Mouse (Mus musculus) ES-E14 (cell line): ENCODE measurements around the gene Gm49380. TPM values are rescaled to one million over a fixed set of nuclear protein-coding genes. Genes with fewer than 3 reads are reported as not detected.
A peak's percentile ranks its signal among the peaks of the same experiment; 100 is the strongest.

ENCODE experiments used
- DNase-seq: peaks from one replicate; pipeline ENCODE4 v3.0.0-alpha.2; 2013; ENCODE audit warnings: low read depth, low spot score
- H3K27ac ChIP-seq: 2 replicates; pipeline ENCODE4 v1.5.1; 2012; ENCODE audit warnings: low read depth, mild to moderate bottlenecking, low read length, moderate library complexity, mixed read lengths; ENCODE audit not compliant: poor library complexity, insufficient read depth, severe bottlenecking
- H3K36me3 ChIP-seq: 2 replicates; pipeline ENCODE4 v1.6.1; 2012; ENCODE audit warnings: mild to moderate bottlenecking, low read length, moderate library complexity, mixed read lengths; ENCODE audit not compliant: control insufficient read depth, poor library complexity, insufficient read depth, severe bottlenecking
- H3K4me1 ChIP-seq, 2 experiments: fragments of 150-350 bp in 1 of 2; sonication (generic) in 1 of 2; 2 replicates each; pipeline ENCODE4 v1.6.1; 2012; ENCODE audit warnings: low read length in 2 of 2, mild to moderate bottlenecking in 1 of 2, mixed read lengths in 1 of 2; ENCODE audit not compliant: control insufficient read depth in 2 of 2, insufficient read depth in 2 of 2, poor library complexity in 1 of 2
- H3K4me3 ChIP-seq, 2 experiments: fragments of 150-350 bp in 1 of 2; sonication (generic) in 1 of 2; 2 replicates each; pipeline ENCODE4 v1.5.1; 2012; ENCODE audit warnings: low read length in 2 of 2, low read depth in 1 of 2, mild to moderate bottlenecking in 1 of 2, mixed read lengths in 1 of 2; ENCODE audit not compliant: insufficient read depth in 1 of 2, poor library complexity in 1 of 2, severe bottlenecking in 1 of 2
- H3K9ac ChIP-seq: 2 replicates; pipeline ENCODE4 v1.6.1; 2012; ENCODE audit warnings: low read depth, mild to moderate bottlenecking, low read length, mixed read lengths; ENCODE audit not compliant: poor library complexity, insufficient read depth, severe bottlenecking
- H3K9me3 ChIP-seq: fragments of 150-350 bp; sonication (generic); 2 replicates; pipeline ENCODE4 v1.6.1; 2012; ENCODE audit warnings: low read depth, mild to moderate bottlenecking, low read length; ENCODE audit not compliant: control insufficient read depth, insufficient read depth
- CHD2 ChIP-seq: IDR thresholded peaks from 2 replicates; pipeline ENCODE4 v1.6.1; 2014; ENCODE audit warnings: mild to moderate bottlenecking, low read depth, low read length, inconsistent platforms
- HCFC1 ChIP-seq: IDR thresholded peaks from 2 replicates; pipeline ENCODE4 v1.6.1; 2012; ENCODE audit warnings: low read length, inconsistent platforms, borderline replicate concordance; ENCODE audit not compliant: insufficient read depth
- MAFK ChIP-seq: IDR thresholded peaks from 2 replicates; pipeline ENCODE4 v1.6.1; 2014; ENCODE audit warnings: mild to moderate bottlenecking, low read depth, low read length, inconsistent platforms; ENCODE audit not compliant: insufficient read depth
- ZC3H11A ChIP-seq: IDR thresholded peaks from 2 replicates; pipeline ENCODE4 v1.6.1; 2012; ENCODE audit warnings: low read depth, mild to moderate bottlenecking, inconsistent platforms, low read length, borderline replicate concordance
- ZNF384 ChIP-seq: IDR thresholded peaks from 2 replicates; pipeline ENCODE4 v1.6.1; 2012; ENCODE audit warnings: low read depth, low read length, inconsistent platforms
- in situ Hi-C, 2 experiments: fragments of 600-800 bp; cut with MboI; formaldehyde crosslinking; loops; one replicate each; pipeline ENCODE4 v1.15.1; 2025; ENCODE audit warnings: low sequenced_read_pairs in 2 of 2, inconsistent platforms in 1 of 2; ENCODE audit not compliant: unreplicated experiment in 2 of 2
- total RNA-seq: library from RNA; depleted of rRNA; stranded (reverse); fragments of 300-350 nt; gene quantifications from 2 replicates; pipeline ENCODE4 v1.2.3, GENCODE M21; 2012

The Gm49380 gene
- total RNA-seq, 1 experiment, result 0.18 TPM

DNA sequence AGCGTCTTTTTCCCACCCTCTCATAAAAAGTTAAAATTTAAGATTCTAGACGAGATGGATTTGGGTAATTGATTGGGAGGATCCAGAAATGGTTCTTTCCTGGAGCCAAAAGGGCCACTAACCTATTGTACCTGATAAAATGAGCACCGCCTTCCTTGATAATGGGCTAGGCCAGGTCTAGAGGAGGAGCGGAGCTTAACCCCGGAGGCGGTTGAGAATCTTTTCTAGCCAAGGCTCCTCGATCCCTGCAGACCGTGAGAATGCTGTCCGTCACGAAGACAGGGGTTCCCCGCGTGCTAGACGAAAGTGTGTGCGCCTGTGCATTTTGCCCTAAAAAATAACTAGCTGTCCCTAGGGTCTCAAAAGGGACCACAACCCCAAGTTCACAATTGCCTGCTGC lies 29.1 kb downstream of the Gm49380 start:
- Histone ChIP-seq H3K9ac (peak overlapping the region; percentile 21), H3K4me3 (peak overlapping the region; percentile 80 to 87), H3K9me3 (no peaks in the 10 kb centered on the region), H3K36me3 (no peaks in the 10 kb centered on the region), H3K4me1 (peaks cover 4 to 17% of the 10 kb centered on the region in 2 experiments), H3K27ac (no peak overlapping the region)
- TF ChIP-seq CHD2, result no peak
- TF ChIP-seq MAFK, result no peak
- TF ChIP-seq ZNF384, result no peak
- TF ChIP-seq HCFC1, result no peak
- no peak for TF ChIP-seq ZC3H11A
- in situ Hi-C loops, result no loop called here
- DNase-seq, result no peak

GRCm38 (mm10) chr9:44083392-44084121 lies 29.7 kb downstream of the Gm49380 start:
- no peak for TF ChIP-seq CHD2
- no peak for TF ChIP-seq ZC3H11A
- no peak for TF ChIP-seq ZNF384
- no peak for TF ChIP-seq HCFC1
- TF ChIP-seq MAFK, result no peak
- DNase-seq, result no peak
- Histone ChIP-seq H3K9ac (no peak overlapping the region), H3K36me3 (no peaks in the 10 kb centered on the region), H3K27ac (no peak overlapping the region), H3K9me3 (no peaks in the 10 kb centered on the region), H3K4me1 (peaks cover 4 to 14% of the 10 kb centered on the region in 2 experiments; a peak in 3 of 4 replicates), H3K4me3 (peak overlapping the region; percentile 80 to 87; a peak in 3 of 4 replicates)
- in situ Hi-C loops, result no loop called here

- in situ Hi-C loops, result no loop called here
- Histone ChIP-seq H3K36me3 (no peaks in the 10 kb centered on the region), H3K9ac (no peak overlapping the region), H3K4me3 (no peak overlapping the region), H3K27ac (no peak overlapping the region), H3K4me1 (peaks cover 4 to 11% of the 10 kb centered on the region in 2 experiments; a peak in 2 of 4 replicates), H3K9me3 (no peaks in the 10 kb centered on the region)
- TF ChIP-seq CHD2 (no peak), ZNF384 (no peak), ZC3H11A (no peak), HCFC1 (no peak), MAFK (no peak)
- DNase-seq, result no peak
Measured at GRCm38 (mm10) chr9:44082266-44082665, 31.0 kb downstream of the Gm49380 start.

GRCm38 (mm10) chr9:44081581-44081980 lies 31.7 kb downstream of the Gm49380 start:
- Histone ChIP-seq H3K9ac (no peak overlapping the region), H3K4me3 (no peak overlapping the region)
- in situ Hi-C loops, result no loop called here

More at GRCm38 (mm10) chr9:44081581-44081980, 31.7 kb downstream of the Gm49380 start:
- no peak for DNase-seq
- TF ChIP-seq MAFK (no peak), ZNF384 (no peak), HCFC1 (no peak), ZC3H11A (no peak), CHD2 (no peak)
- Histone ChIP-seq H3K4me1 (peaks cover 4 to 8% of the 10 kb centered on the region in 2 experiments; a peak in 2 of 4 replicates), H3K9me3 (no peaks in the 10 kb centered on the region), H3K27ac (no peak overlapping the region), H3K36me3 (no peaks in the 10 kb centered on the region)
